In genomic region chr6:23280811-23281513, GRCm38 (mm10) we compare ENCODE assay signal across 14 mouse cellular contexts. TPM values are rescaled to one million over a fixed set of nuclear protein-coding genes. Genes with fewer than 3 reads are reported as not detected.
DNase-seq lines count a peak whose midpoint lies in the region; ATAC-seq lines count a peak whose summit lies in the region.
"Had no signal": no experiment of that assay in that cellular context is flagged by ENCODE, and none has a peak within 500 bp of the region (broad histone marks: within the 10 kb centered on the region; RNA-seq: fewer than 3 reads in every experiment).

No protein-coding gene starts in this region.

- H3K4me2 ChIP-seq in midbrain, embryonic 11.5 days = no peak overlapping the region
- no peak overlapping the region for H3K4me2 ChIP-seq in midbrain, embryonic 14.5 days (ENCODE audit: low read length)
- no peak overlapping the region for H3K4me2 ChIP-seq in kidney, embryonic 15.5 days

- ATAC-seq in midbrain, embryonic 11.5 days (ENCODE audit: low FRiP score) = peak; percentile 59
- peak; percentile 67 for ATAC-seq in midbrain, embryonic 14.5 days (ENCODE audit: low FRiP score, low TSS enrichment)
- no peak for ATAC-seq in kidney, embryonic 15.5 days (replicated peaks; ENCODE audit: low FRiP score)
- ATAC-seq: lung, postnatal 0 days had no signal

- H3K9ac ChIP-seq in midbrain, embryonic 11.5 days (ENCODE audit: low read length) = no peak overlapping the region
- H3K9ac ChIP-seq in midbrain, embryonic 14.5 days (replicated peaks; ENCODE audit: low read length) = no peak overlapping the region
- H3K9ac ChIP-seq in kidney, embryonic 15.5 days = no peak overlapping the region

- H3K9me3 ChIP-seq in midbrain, embryonic 11.5 days (ENCODE audit: control insufficient read depth, low read length) = no peaks in the 10 kb centered on the region
- H3K9me3 ChIP-seq in midbrain, embryonic 10.5 days (replicated peaks) = no peaks in the 10 kb centered on the region
- peaks cover 3% of the 10 kb centered on the region; the same call in 1 of the 2 replicates for H3K9me3 ChIP-seq in hindbrain, embryonic 10.5 days
- peaks cover 6% of the 10 kb centered on the region; the same call in 1 of the 2 replicates for H3K9me3 ChIP-seq in midbrain, embryonic 14.5 days (ENCODE audit: control insufficient read depth, low read length)
- no peaks in the 10 kb centered on the region for H3K9me3 ChIP-seq in kidney, embryonic 15.5 days (replicated peaks)

- no peak for DNase-seq in midbrain, embryonic 11.5 days (ENCODE audit: low spot score, missing footprints)
- DNase-seq in midbrain, embryonic 10.5 days (ENCODE audit: low spot score) = no peak
- DNase-seq in hindbrain, embryonic 10.5 days (ENCODE audit: low spot score) = peak; percentile 6
- peak; percentile 57 for DNase-seq in midbrain, embryonic 14.5 days
- no peak for DNase-seq in kidney, adult 18-20 months
- no peak for DNase-seq in adrenal gland, adult (ENCODE audit: inconsistent age in 2 of 2, low spot score in 1 of 2)
- DNase-seq in frontal cortex, postnatal 36 days (ENCODE audit: low spot score in 2 of 2) = no peak
- DNase-seq: gastrocnemius, adult 2 months; layer of hippocampus, postnatal 36 days; liver; thymus, postnatal 25 days had no signal

- peaks cover 63% of the 10 kb centered on the region for H3K27me3 ChIP-seq in midbrain, embryonic 11.5 days (ENCODE audit: control insufficient read depth, insufficient read depth, low read length)
- H3K27me3 ChIP-seq in midbrain, embryonic 10.5 days (ENCODE audit: low read depth, poor library complexity, severe bottlenecking) = peaks cover 92% of the 10 kb centered on the region
- H3K27me3 ChIP-seq in hindbrain, embryonic 10.5 days (ENCODE audit: insufficient read depth, poor library complexity, severe bottlenecking) = peaks cover 69% of the 10 kb centered on the region
- peaks cover 82% of the 10 kb centered on the region for H3K27me3 ChIP-seq in midbrain, embryonic 14.5 days (ENCODE audit: control insufficient read depth, insufficient read depth, low read length)
- peaks cover 34% of the 10 kb centered on the region for H3K27me3 ChIP-seq in kidney, embryonic 15.5 days

- no peak overlapping the region for H3K27ac ChIP-seq in midbrain, embryonic 11.5 days (ENCODE audit: low read depth, low read length)
- H3K27ac ChIP-seq in midbrain, embryonic 10.5 days (replicated peaks) = no peak overlapping the region
- no peak overlapping the region for H3K27ac ChIP-seq in hindbrain, embryonic 10.5 days
- no peak overlapping the region for H3K27ac ChIP-seq in midbrain, embryonic 14.5 days (replicated peaks; ENCODE audit: low read depth, low read length)
- H3K27ac ChIP-seq in kidney, embryonic 15.5 days = no peak overlapping the region
- H3K27ac ChIP-seq: gastrocnemius, adult 2 months; kidney, postnatal 0 days had no signal

- no peak overlapping the region for H3K4me3 ChIP-seq in midbrain, embryonic 11.5 days (ENCODE audit: low read depth, low read length)
- no peak overlapping the region for H3K4me3 ChIP-seq in midbrain, embryonic 10.5 days
- no peak overlapping the region for H3K4me3 ChIP-seq in hindbrain, embryonic 10.5 days
- no peak overlapping the region for H3K4me3 ChIP-seq in midbrain, embryonic 14.5 days (replicated peaks; ENCODE audit: low read depth, low read length)
- H3K4me3 ChIP-seq in kidney, embryonic 15.5 days (replicated peaks) = no peak overlapping the region
- H3K4me3 ChIP-seq: gastrocnemius, adult 2 months had no signal

- no peaks in the 10 kb centered on the region for H3K36me3 ChIP-seq in midbrain, embryonic 11.5 days (ENCODE audit: control insufficient read depth, insufficient read depth, low read length)
- no peaks in the 10 kb centered on the region for H3K36me3 ChIP-seq in midbrain, embryonic 10.5 days
- no peaks in the 10 kb centered on the region for H3K36me3 ChIP-seq in hindbrain, embryonic 10.5 days
- no peaks in the 10 kb centered on the region for H3K36me3 ChIP-seq in midbrain, embryonic 14.5 days (ENCODE audit: control insufficient read depth, insufficient read depth, low read length)
- no peaks in the 10 kb centered on the region for H3K36me3 ChIP-seq in kidney, embryonic 15.5 days

- no peaks in the 10 kb centered on the region for H3K4me1 ChIP-seq in midbrain, embryonic 11.5 days (ENCODE audit: control insufficient read depth, insufficient read depth, low read length)
- peaks cover 2% of the 10 kb centered on the region; the same call in 1 of the 2 replicates for H3K4me1 ChIP-seq in midbrain, embryonic 10.5 days
- H3K4me1 ChIP-seq in hindbrain, embryonic 10.5 days (replicated peaks) = 0 out of 2 replicates have a peak, but pooled peaks cover 4% of the 10 kb centered on the region
- no peaks in the 10 kb centered on the region for H3K4me1 ChIP-seq in midbrain, embryonic 14.5 days (ENCODE audit: control insufficient read depth, insufficient read depth, low read length)
- H3K4me1 ChIP-seq in kidney, embryonic 15.5 days = no peaks in the 10 kb centered on the region

- 18% methylated on average over 15 of the region's 15 CpGs for WGBS in midbrain, embryonic 11.5 days
- WGBS in midbrain, embryonic 10.5 days = 27% methylated on average over 15 of the region's 15 CpGs
- WGBS in hindbrain, embryonic 10.5 days = 34% methylated on average over 15 of the region's 15 CpGs
- 15% methylated on average over 15 of the region's 15 CpGs for WGBS in midbrain, embryonic 14.5 days
- 43% methylated on average over 15 of the region's 15 CpGs for WGBS in kidney, embryonic 15.5 days

RNA-seq across cellular contexts. Expression of gene Fezf1, which starts 32.8 kb away (rescaled TPM):
- polyA plus RNA-seq in midbrain, embryonic 11.5 days (2014; fragmentation: Nextera tagmentation; extraction: Ambion mirVana) = 1.9 and 3.3 TPM in 2 replicates
- 4.4 and 6.4 TPM in 2 replicates for polyA plus RNA-seq in midbrain, embryonic 10.5 days (2016; fragmentation: Nextera tagmentation; extraction: Ambion mirVana)
- 0.33 and 1.4 TPM in 2 replicates for polyA plus RNA-seq in hindbrain, embryonic 10.5 days (2016; fragmentation: Nextera tagmentation; extraction: Ambion mirVana)
- polyA plus RNA-seq in midbrain, embryonic 14.5 days (2014; fragmentation: Nextera tagmentation; extraction: Ambion mirVana) = not detected in 2 replicates
- polyA plus RNA-seq in kidney, embryonic 15.5 days (2015; fragmentation: Nextera tagmentation; extraction: Ambion mirVana) = not detected in 2 replicates
- polyA plus RNA-seq: kidney, postnatal 0 days; lung, postnatal 0 days had no signal

Comparison
In these comparisons a context has a peak if more than half of its experiments do, and no peak if none do; other contexts are left out.
1. DNase-seq: peak in hindbrain, embryonic 10.5 days (single experiment) and midbrain, embryonic 14.5 days (single experiment); none in midbrain, embryonic 11.5 days (single experiment), midbrain, embryonic 10.5 days (single experiment), kidney, adult 18-20 months (single experiment), adrenal gland, adult (0 of 2) and frontal cortex, postnatal 36 days (0 of 2).